Mouse (Mus musculus): Measurements from ENCODE around the gene Pnma3. TPM values are rescaled to one million over a fixed set of nuclear protein-coding genes. Genes with fewer than 3 reads are reported as not detected.
"Not testable (repeated sequence)": the region's sequence is repeated elsewhere in the genome, so short reads cannot be mapped to it uniquely, and the experiment has no call there.

The Pnma3 gene
- 10 to 100 TPM; 15.5 to 15.9 TPM for total RNA-seq (2021)
- long read RNA-seq, experiment 1, transcript Pnma3-201 (1 exons, 3,405 nt), result major isoform, 5 of 5 reads
- long read RNA-seq, experiment 1, partial matches to known transcripts, result 0 of 5 reads
- long read RNA-seq, experiment 1, other reads (novel, unspliced or antisense), result 0 of 5 reads
- long read RNA-seq, experiment 2, partial matches to known transcripts, result 0 of 2 reads
- long read RNA-seq, experiment 2, other reads (novel, unspliced or antisense), result 1 of 2 reads

- DNase-seq (ENCODE audit: low spot score in 2 of 2), result peak in 1 of 2 experiments; percentile 3
Observed at GRCm38 (mm10) chrX:73064415-73064793, at the start of gene Pnma3. Gene Pnma3 (plus strand): TSS chrX:73064787.

GRCm38 (mm10) chrX:73037003-73037402, 27.6 kb upstream of the Pnma3 start, which contains the start of gene Pnma5:
Gene Pnma5 (minus strand): TSS chrX:73037103.
- no peak for DNase-seq (ENCODE audit: low spot score in 2 of 2)

GRCm38 (mm10) chrX:73038831-73039230, 25.8 kb upstream of the Pnma3 start:
- no peak for DNase-seq (ENCODE audit: low spot score in 2 of 2)

GRCm38 (mm10) chrX:73039666-73040065, 24.9 kb upstream of the Pnma3 start:
- DNase-seq (ENCODE audit: low spot score in 2 of 2), result no peak

GRCm38 (mm10) chrX:73053860-73054563, 10.6 kb upstream of the Pnma3 start:
- DNase-seq (ENCODE audit: low spot score in 2 of 2), result peak; percentile 91 to 94

GRCm38 (mm10) chrX:73061528-73061927, 3.1 kb upstream of the Pnma3 start:
- DNase-seq (ENCODE audit: low spot score in 2 of 2), result no peak

GRCm38 (mm10) chrX:73062323-73062722, 2.3 kb upstream of the Pnma3 start:
- no peak for DNase-seq (ENCODE audit: low spot score in 2 of 2)

- peak; percentile 14 to 30 for DNase-seq (ENCODE audit: low spot score in 2 of 2)
Observed at GRCm38 (mm10) chrX:73063512-73064414, 824 bp upstream of the Pnma3 start.

GRCm38 (mm10) chrX:73066765-73067312, 2.3 kb downstream of the Pnma3 start:
- not testable (repeated sequence) for DNase-seq (ENCODE audit: low spot score in 2 of 2)

GRCm38 (mm10) chrX:73082267-73083055, 17.9 kb downstream of the Pnma3 start, which contains the start of gene Xlr4a:
Gene Xlr4a (minus strand): TSS chrX:73082478.
- DNase-seq (ENCODE audit: low spot score in 2 of 2), result not testable (repeated sequence)

- peak in 1 of 2 experiments; percentile 1 for DNase-seq (ENCODE audit: low spot score in 2 of 2)
Observed at GRCm38 (mm10) chrX:73096941-73097508, 32.4 kb downstream of the Pnma3 start, which contains the start of gene Xlr3a. Gene Xlr3a (minus strand): TSS chrX:73097095.

GRCm38 (mm10) chrX:73116747-73117146, 52.2 kb downstream of the Pnma3 start, which contains the start of gene Gm14685:
Gene Gm14685 (plus strand): TSS chrX:73117047.
- DNase-seq (ENCODE audit: low spot score in 2 of 2), result not testable (repeated sequence)

Other genes starting within 250 kb of the Pnma3 start
- 1 to 10 TPM; 1.3 to 2.0 TPM for gene Gabrq, start 239.6 kb upstream of the Pnma3 start, total RNA-seq (2021)
- gene Cetn2, start 146.4 kb upstream of the Pnma3 start, total RNA-seq (2021), result 10 to 100 TPM; 57.0 to 58.1 TPM
- gene Nsdhl, start 146.2 kb upstream of the Pnma3 start, total RNA-seq (2021), result 10 to 100 TPM; 22.6 to 30.0 TPM
- under 1 TPM; 0.95 to 0.96 TPM for gene Zfp185, start 77.4 kb upstream of the Pnma3 start, total RNA-seq (2021)
- gene Pnma5, start 27.7 kb upstream of the Pnma3 start, total RNA-seq (2021), result under 1 TPM; 0.21 to 0.40 TPM
- gene Xlr4a, start 17.7 kb downstream of the Pnma3 start, total RNA-seq (2021), result not detected
- gene Xlr3a, start 32.3 kb downstream of the Pnma3 start, total RNA-seq (2021), result 1 to 10 TPM in 1 of 2 experiments, not detected in 1; 3.6 TPM
- 1 to 10 TPM in 1 of 2 experiments, under 1 TPM in 1; 0.94 to 2.3 TPM for gene Gm14685, start 52.3 kb downstream of the Pnma3 start, total RNA-seq (2021)
- not detected for gene Xlr5b, start 84.0 kb downstream of the Pnma3 start, total RNA-seq (2021)
- gene DXBay18, start 84.7 kb downstream of the Pnma3 start, total RNA-seq (2021), result under 1 TPM in 1 of 2 experiments, not detected in 1; 0.89 TPM
- not detected for gene Spin2d, start 112.2 kb downstream of the Pnma3 start, total RNA-seq (2021)
- 1 to 10 TPM; 4.4 to 9.2 TPM for gene Xlr3b, start 127.4 kb downstream of the Pnma3 start, total RNA-seq (2021)
- gene Xlr4b, start 149.5 kb downstream of the Pnma3 start, total RNA-seq (2021), result under 1 TPM in 1 of 2 experiments, not detected in 1; 0.95 TPM
- 10 to 100 TPM; 16.3 to 19.0 TPM for gene F8a, start 163.5 kb downstream of the Pnma3 start, total RNA-seq (2021)
- not detected for gene Xlr4c, start 178.3 kb downstream of the Pnma3 start, total RNA-seq (2021)
- gene Xlr3c, start 200.6 kb downstream of the Pnma3 start, total RNA-seq (2021), result not detected
- gene Xlr5a, start 228.2 kb downstream of the Pnma3 start, total RNA-seq (2021), result not detected
- gene Xlr5c, start 228.2 kb downstream of the Pnma3 start, total RNA-seq (2021), result not detected